15 mouse cellular contexts compared by ENCODE assay signal in the genomic region with DNA sequence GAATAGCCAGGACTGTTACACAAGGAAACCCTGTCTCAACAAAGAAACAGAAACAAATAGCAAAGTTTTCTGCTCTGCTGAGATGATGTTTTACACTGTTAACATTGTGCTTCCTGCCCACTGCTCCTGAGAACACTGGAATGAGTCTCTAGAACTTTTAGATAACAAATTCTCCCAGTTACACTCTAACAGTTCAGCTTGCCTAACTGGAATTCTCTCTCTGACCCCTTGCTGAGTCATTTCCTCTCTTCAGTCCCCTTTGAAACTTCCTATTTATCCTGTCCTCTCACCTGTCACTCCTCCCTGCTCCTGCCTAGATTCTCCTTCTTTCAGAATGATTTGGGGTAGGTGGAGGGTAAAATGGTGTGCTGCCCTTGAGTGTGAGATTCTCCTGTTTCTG. TPM values are rescaled to one million over a fixed set of nuclear protein-coding genes. Genes with fewer than 3 reads are reported as not detected.
DNase-seq lines count a peak whose midpoint lies in the region; ATAC-seq and TF ChIP-seq lines count a peak whose summit lies in the region.
"Had no signal": no experiment of that assay in that cellular context is flagged by ENCODE, and none has a peak within 500 bp of the region (broad histone marks: within the 10 kb centered on the region; RNA-seq: fewer than 3 reads in every experiment).

No protein-coding gene starts in this region.

- no peaks in the 10 kb centered on the region for H3K36me3 ChIP-seq in hindbrain, embryonic 10.5 days
- no peaks in the 10 kb centered on the region for H3K36me3 ChIP-seq in hindbrain, embryonic 14.5 days (replicated peaks; ENCODE audit: control insufficient read depth, insufficient read depth)
- no peaks in the 10 kb centered on the region for H3K36me3 ChIP-seq in testis, adult 2 months (ENCODE audit: control insufficient read depth, insufficient read depth, low read length)
- no peaks in the 10 kb centered on the region for H3K36me3 ChIP-seq in liver, embryonic 12.5 days
- H3K36me3 ChIP-seq: embryonic facial prominence, embryonic 12.5 days; forebrain, embryonic 15.5 days had no signal

- H3K9me3 ChIP-seq in hindbrain, embryonic 10.5 days, result no peaks in the 10 kb centered on the region
- no peaks in the 10 kb centered on the region for H3K9me3 ChIP-seq in hindbrain, embryonic 14.5 days (ENCODE audit: control insufficient read depth, low read length)
- no peaks in the 10 kb centered on the region for H3K9me3 ChIP-seq in liver, embryonic 12.5 days (replicated peaks)
- H3K9me3 ChIP-seq: embryonic facial prominence, embryonic 12.5 days; forebrain, embryonic 15.5 days had no signal

- TF ChIP-seq POLR2A in testis, adult 2 months (IDR thresholded peaks at IDR 0.05; ENCODE audit: control insufficient read depth, low read depth, low read length), result no peak

- H3K4me2 ChIP-seq in hindbrain, embryonic 14.5 days (replicated peaks), result no peak overlapping the region
- H3K4me2 ChIP-seq in liver, embryonic 12.5 days, result peak overlapping the region; percentile 10; the same call in 1 of the 2 replicates
- H3K4me2 ChIP-seq: embryonic facial prominence, embryonic 12.5 days; forebrain, embryonic 15.5 days had no signal

- no peaks in the 10 kb centered on the region for H3K27me3 ChIP-seq in hindbrain, embryonic 10.5 days (ENCODE audit: insufficient read depth, poor library complexity, severe bottlenecking)
- H3K27me3 ChIP-seq in hindbrain, embryonic 14.5 days (ENCODE audit: control insufficient read depth, insufficient read depth, low read length), result no peaks in the 10 kb centered on the region
- no peaks in the 10 kb centered on the region for H3K27me3 ChIP-seq in testis, adult 2 months (ENCODE audit: control insufficient read depth, insufficient read depth, low read length)
- H3K27me3 ChIP-seq in liver, embryonic 12.5 days (replicated peaks), result no peaks in the 10 kb centered on the region
- H3K27me3 ChIP-seq: embryonic facial prominence, embryonic 12.5 days; forebrain, embryonic 15.5 days had no signal

- peaks cover 26% of the 10 kb centered on the region for H3K4me1 ChIP-seq in hindbrain, embryonic 10.5 days (replicated peaks)
- peaks cover 16% of the 10 kb centered on the region for H3K4me1 ChIP-seq in hindbrain, embryonic 14.5 days (replicated peaks; ENCODE audit: control insufficient read depth, insufficient read depth, low read length)
- H3K4me1 ChIP-seq in testis, adult 2 months (ENCODE audit: control insufficient read depth, insufficient read depth, low read length), result peaks cover 6% of the 10 kb centered on the region
- peaks cover 41% of the 10 kb centered on the region for H3K4me1 ChIP-seq in liver, embryonic 12.5 days

- H3K9ac ChIP-seq in hindbrain, embryonic 14.5 days, result no peak overlapping the region
- no peak overlapping the region for H3K9ac ChIP-seq in liver, embryonic 12.5 days
- H3K9ac ChIP-seq: embryonic facial prominence, embryonic 12.5 days; forebrain, embryonic 15.5 days had no signal

- peak overlapping the region; percentile 18; the same call in 1 of the 2 replicates for H3K27ac ChIP-seq in hindbrain, embryonic 10.5 days
- no peak overlapping the region for H3K27ac ChIP-seq in hindbrain, embryonic 14.5 days
- H3K27ac ChIP-seq in testis, adult 2 months (ENCODE audit: control insufficient read depth, insufficient read depth, low read depth, low read length), result peak overlapping the region; percentile 21
- peak overlapping the region; percentile 78 for H3K27ac ChIP-seq in liver, embryonic 12.5 days
- H3K27ac ChIP-seq: embryonic facial prominence, embryonic 12.5 days; forebrain, embryonic 15.5 days had no signal

- DNase-seq in hindbrain, embryonic 10.5 days (ENCODE audit: low spot score), result no peak
- DNase-seq in hindbrain, embryonic 14.5 days (ENCODE audit: low spot score), result no peak
- DNase-seq in testis, postnatal 14 days (ENCODE audit: low spot score), result no peak
- no peak for DNase-seq in embryo, embryonic 9.5 days (ENCODE audit: extremely low spot score)
- DNase-seq in cerebellum, adult 8-10 months, result no peak
- no peak for DNase-seq in kidney, postnatal 25 days
- DNase-seq: adrenal gland, adult 2 months; cerebellum, adult 11-12 months; gastrocnemius, postnatal 36 days; lung, postnatal 4 days; retina, postnatal 1 day had no signal

- ATAC-seq in hindbrain, embryonic 14.5 days (ENCODE audit: low FRiP score), result no peak
- ATAC-seq in liver, embryonic 12.5 days, result no peak
- ATAC-seq: forebrain, embryonic 15.5 days had no signal

- H3K4me3 ChIP-seq in hindbrain, embryonic 10.5 days, result no peak overlapping the region
- no peak overlapping the region for H3K4me3 ChIP-seq in hindbrain, embryonic 14.5 days (replicated peaks; ENCODE audit: low read length)
- H3K4me3 ChIP-seq in testis, adult 2 months (ENCODE audit: control insufficient read depth, low read depth, low read length), result no peak overlapping the region
- no peak overlapping the region for H3K4me3 ChIP-seq in liver, embryonic 12.5 days
- H3K4me3 ChIP-seq: embryonic facial prominence, embryonic 12.5 days; forebrain, embryonic 15.5 days had no signal

- no peak for TF ChIP-seq CTCF in testis, adult 2 months (IDR thresholded peaks at IDR 0.05; ENCODE audit: control insufficient read depth, insufficient read depth, insufficient replicate concordance, low read depth, low read length)

RNA-seq across cellular contexts. Expression of a gene that starts 2.4 kb away (rescaled TPM):
- polyA plus RNA-seq in hindbrain, embryonic 10.5 days (2016; fragmentation: Nextera tagmentation; extraction: Ambion mirVana), result 39.2 and 41.6 TPM in 2 replicates
- 45.6 and 46.5 TPM in 2 replicates for polyA plus RNA-seq in hindbrain, embryonic 14.5 days (2014; fragmentation: Nextera tagmentation; extraction: Ambion mirVana)
- 8.3 and 10.2 TPM in 2 replicates for polyA plus RNA-seq in testis, adult 2 months (2012; rRNA removed)
- 27.3 and 28.3 TPM in 2 replicates for polyA plus RNA-seq in liver, embryonic 12.5 days (2016; fragmentation: Nextera tagmentation; extraction: Ambion mirVana)

RNA-seq across cellular contexts. Expression of a gene that starts 3.3 kb away (rescaled TPM):
- 38.6 and 48.6 TPM in 2 replicates for polyA plus RNA-seq in hindbrain, embryonic 10.5 days (2016; fragmentation: Nextera tagmentation; extraction: Ambion mirVana)
- polyA plus RNA-seq in hindbrain, embryonic 14.5 days (2014; fragmentation: Nextera tagmentation; extraction: Ambion mirVana), result 58.2 and 60.9 TPM in 2 replicates
- polyA plus RNA-seq in testis, adult 2 months (2012; rRNA removed), result 6.0 and 8.3 TPM in 2 replicates
- 17.2 and 17.7 TPM in 2 replicates for polyA plus RNA-seq in liver, embryonic 12.5 days (2016; fragmentation: Nextera tagmentation; extraction: Ambion mirVana)
